Mouse (Mus musculus) B cell, adult 62 days (primary cell): ENCODE results near the gene Foxred1. TPM values are rescaled to one million over a fixed set of nuclear protein-coding genes. Genes with fewer than 3 reads are reported as not detected.

Experiments used
- total RNA-seq: library from RNA; stranded (reverse); gene quantifications from 4 replicates; pipeline ENCODE4 v1.2.4, GENCODE M21; 2023

Foxred1 gene
- total RNA-seq = 30.5 to 37.8 TPM (median 35.8 TPM) in 4 replicates

GRCm38 (mm10) chr9:35210542-35211474 lies at the start of gene Foxred1:
Gene Foxred1 (minus strand): TSS chr9:35211055.

GRCm38 (mm10) chr9:35199772-35200471 lies 10.9 kb downstream of the Foxred1 start, which contains the start of the genes Srpr and Tirap:
Gene Srpr (plus strand): TSS chr9:35200175.
Gene Tirap (minus strand): TSS chr9:35200291.

GRCm38 (mm10) chr9:35175251-35176123 lies 35.4 kb downstream of the Foxred1 start, which contains the start of gene Dcps:
Gene Dcps (minus strand): TSS chr9:35176061.

Other genes with a start within 250 kb of the Foxred1 start
- gene St3gal4, start 91.8 kb downstream of the Foxred1 start, total RNA-seq = 10.0 to 17.9 TPM (median 14.7 TPM) in 4 replicates
- 35.4 to 37.3 TPM (median 35.6 TPM) in 4 replicates for gene Dcps, start 35.0 kb downstream of the Foxred1 start, total RNA-seq
- gene Srpr, start 10.9 kb downstream of the Foxred1 start, total RNA-seq = 98.3 to 120 TPM (median 101 TPM) in 4 replicates
- 10.5 to 11.9 TPM (median 11.6 TPM) in 4 replicates for gene Tirap, start 10.8 kb downstream of the Foxred1 start, total RNA-seq
- 18.0 to 26.5 TPM (median 22.5 TPM) in 4 replicates for gene Fam118b, start 56.8 kb upstream of the Foxred1 start, total RNA-seq
- 26.0 to 30.3 TPM (median 27.1 TPM) in 4 replicates for gene Rpusd4, start 56.8 kb upstream of the Foxred1 start, total RNA-seq
- gene Cdon, start 210.1 kb upstream of the Foxred1 start, total RNA-seq = 5.1 to 8.5 TPM (median 6.4 TPM) in 4 replicates